Mouse (Mus musculus) heart, embryonic 16.5 days (tissue): Measurements from ENCODE around the gene Rhoa. TPM values are rescaled to one million over a fixed set of nuclear protein-coding genes. Genes with fewer than 3 reads are reported as not detected.
A peak's percentile ranks its signal among the peaks of the same experiment; 100 is the strongest.

Experiments
- ATAC-seq: fragments of 200-750 bp; cut with Nextera tagmentation; replicated peaks from 2 replicates; pipeline ENCODE4 v1.8.0; 2017; ENCODE audit warnings: moderate number of reproducible peaks; ENCODE audit not compliant: insufficient read depth, low FRiP score; ENCODE audit errors: extremely low read depth
- H3K27ac ChIP-seq: fragments of 300-500 bp; sonication (generic); 2 replicates; pipeline ENCODE4 v1.5.1; 2014; ENCODE audit warnings: mild to moderate bottlenecking, low read length, control low read depth, moderate library complexity
- H3K27me3 ChIP-seq: fragments of 300-500 bp; sonication (generic); 2 replicates; pipeline ENCODE4 v1.6.1; 2014; ENCODE audit warnings: low read length, mixed read lengths; ENCODE audit not compliant: control insufficient read depth, insufficient read depth
- H3K36me3 ChIP-seq: fragments of 300-500 bp; sonication (generic); 2 replicates; pipeline ENCODE4 v1.6.1; 2014; ENCODE audit not compliant: control insufficient read depth, insufficient read depth
- H3K4me1 ChIP-seq: fragments of 300-500 bp; sonication (generic); 2 replicates; pipeline ENCODE4 v1.6.1; 2014; ENCODE audit warnings: low read length, mixed read lengths; ENCODE audit not compliant: control insufficient read depth, insufficient read depth
- H3K4me2 ChIP-seq: fragments of 300-500 bp; sonication (generic); 2 replicates; pipeline ENCODE4 v1.6.1; 2014; ENCODE audit warnings: low read depth, mild to moderate bottlenecking, control low read depth, low read length
- H3K4me3 ChIP-seq: fragments of 300-500 bp; sonication (generic); 2 replicates; pipeline ENCODE4 v1.5.1; 2014; ENCODE audit warnings: mild to moderate bottlenecking, control low read depth, low read length
- H3K9ac ChIP-seq: fragments of 300-500 bp; sonication (generic); 2 replicates; pipeline ENCODE4 v1.6.1; 2014; ENCODE audit warnings: low read length, control low read depth
- H3K9me3 ChIP-seq: fragments of 300-500 bp; sonication (generic); replicated peaks from 2 replicates; pipeline ENCODE4 v1.6.1; 2016; ENCODE audit warnings: low read length; ENCODE audit not compliant: control insufficient read depth
- WGBS: fragments of 180-500 bp; shearing (Covaris S2); extraction: QIAGEN DNeasy Blood & Tissue Kit; methylation state at CpG from one replicate; pipeline ENCODE4 v1.1.7; 2014; 5-methylcytosine and 5-hydroxymethylcytosine counted together
- polyA plus RNA-seq: library from polyadenylated mRNA; unstranded; fragments of >200 nt; fragmentation: Nextera tagmentation; extraction: Ambion mirVana; gene quantifications from 2 replicates; pipeline ENCODE4 v1.2.1, GENCODE M21; 2015

The Rhoa gene
- 372 and 444 TPM in 2 replicates for polyA plus RNA-seq

DNA sequence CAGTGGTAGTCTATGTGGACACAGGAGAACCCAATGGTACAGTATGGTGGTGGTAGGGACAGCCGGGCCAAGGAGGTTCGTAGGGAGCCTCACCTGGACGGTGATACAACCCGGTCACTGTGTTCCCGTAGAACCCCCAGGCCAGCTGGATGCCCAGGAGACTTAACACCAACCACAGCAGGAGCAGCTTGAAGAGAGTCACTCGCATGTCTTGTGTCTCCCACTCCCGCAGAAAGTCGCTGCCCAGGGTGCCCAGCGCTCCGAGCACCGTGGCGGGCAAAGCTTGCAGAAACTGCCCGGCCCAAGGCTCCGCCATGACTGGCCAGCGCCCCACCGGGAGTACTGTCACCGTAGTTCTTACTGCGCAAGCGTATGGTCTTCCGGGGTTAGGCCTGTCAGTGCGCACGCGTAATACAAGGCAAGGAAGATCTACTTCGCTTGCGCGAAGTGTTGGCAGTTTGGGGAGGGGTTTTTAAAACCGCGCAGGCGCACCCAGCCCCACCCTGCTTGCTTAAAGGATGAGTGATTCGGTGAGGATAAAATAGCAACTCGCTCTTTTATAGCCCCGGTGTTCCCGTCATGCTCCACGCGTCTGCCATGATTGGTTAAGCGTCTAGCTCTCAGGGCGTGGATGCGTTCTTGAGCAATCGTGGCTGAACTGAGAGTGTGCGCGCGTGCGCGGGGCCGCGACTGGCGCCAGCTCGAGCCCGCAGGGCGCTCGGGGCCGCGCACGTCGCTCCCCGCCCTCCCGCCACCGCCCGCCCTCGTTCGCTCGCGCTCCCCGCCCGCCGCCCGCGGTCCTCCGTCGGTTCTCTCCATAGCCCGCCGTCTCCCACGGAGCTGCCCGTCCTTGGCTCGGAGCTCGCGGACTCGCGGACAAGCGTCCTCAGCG is at the start of gene Rhoa, which contains the start of gene Tcta:
Rhoa (plus strand) TSS at position 501 of the 892 bp plus-strand sequence.
Tcta (minus strand) TSS at position 532 of the 892 bp plus-strand sequence.
- peak within 1 kb of the TSS; percentile 91 for H3K4me3 ChIP-seq
- peaks cover 18% of the 10 kb centered on the region for H3K36me3 ChIP-seq
- H3K9me3 ChIP-seq, result no peaks in the 10 kb centered on the region
- H3K4me1 ChIP-seq, result peaks cover 35% of the 10 kb centered on the region
- peak within 1 kb of the TSS; percentile 99 for H3K9ac ChIP-seq
- peak within 1 kb of the TSS; percentile 100 for H3K27ac ChIP-seq
- under 1% methylated on average over 81 of the region's 81 CpGs for WGBS
- peak; percentile 94 for ATAC-seq
- no peaks in the 10 kb centered on the region for H3K27me3 ChIP-seq
- peak within 1 kb of the TSS; percentile 79 for H3K4me2 ChIP-seq

DNA sequence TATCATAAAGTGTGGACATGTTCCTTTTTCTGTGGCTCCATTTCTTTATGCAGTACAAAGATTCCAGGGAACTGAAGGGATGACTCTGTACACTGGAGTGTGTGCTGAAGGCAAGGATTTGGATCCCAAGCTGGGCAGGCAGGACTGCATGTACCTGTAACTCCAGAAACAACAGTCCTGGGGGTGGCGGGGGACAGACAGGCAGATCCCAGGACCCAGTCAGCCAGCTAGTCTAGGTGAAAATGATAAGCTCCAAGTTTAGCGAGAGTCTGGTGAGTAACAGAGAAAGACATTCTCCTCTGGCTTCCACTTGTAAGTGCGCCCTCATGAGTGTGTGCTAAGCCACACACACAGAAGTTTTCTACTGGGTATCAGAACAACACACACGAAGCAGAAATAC is 45.4 kb upstream of the Rhoa start:
- 40% methylated on average over 4 of the region's 4 CpGs for WGBS
- Histone ChIP-seq H3K4me3 (no peak overlapping the region), H3K4me1 (peaks cover 45% of the 10 kb centered on the region), H3K27me3 (no peaks in the 10 kb centered on the region), H3K4me2 (peak overlapping the region; percentile 92), H3K9ac (no peak overlapping the region), H3K27ac (peak overlapping the region; percentile 33), H3K9me3 (no peaks in the 10 kb centered on the region), H3K36me3 (no peaks in the 10 kb centered on the region)
- ATAC-seq, result no peak

DNA sequence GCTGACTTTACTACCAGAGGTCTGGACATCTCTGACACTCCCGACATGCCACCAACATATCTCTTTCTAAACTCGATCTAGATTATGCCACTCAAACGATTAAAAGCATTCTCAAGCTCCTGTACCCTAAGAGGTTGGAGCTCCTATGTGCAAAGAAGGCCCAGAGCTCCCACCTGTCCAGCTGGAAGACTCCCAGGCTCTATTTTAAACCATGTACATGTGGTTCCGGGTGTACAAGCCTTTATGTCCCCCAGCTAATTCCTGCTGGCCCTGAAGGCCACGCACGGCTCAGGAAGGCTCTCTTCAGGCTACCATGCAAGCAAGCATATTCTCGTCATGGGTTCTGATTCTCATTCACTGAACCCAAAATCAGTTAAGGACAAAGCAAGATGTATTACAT is 44.1 kb upstream of the Rhoa start:
- WGBS, result 42% methylated on average over 7 of the region's 7 CpGs
- Histone ChIP-seq H3K9ac (peak overlapping the region; percentile 96), H3K4me1 (peaks cover 48% of the 10 kb centered on the region), H3K4me3 (peak overlapping the region; percentile 93), H3K27ac (peak overlapping the region; percentile 100), H3K27me3 (no peaks in the 10 kb centered on the region), H3K4me2 (peak overlapping the region; percentile 92), H3K9me3 (no peaks in the 10 kb centered on the region), H3K36me3 (no peaks in the 10 kb centered on the region)
- ATAC-seq, result no peak

DNA sequence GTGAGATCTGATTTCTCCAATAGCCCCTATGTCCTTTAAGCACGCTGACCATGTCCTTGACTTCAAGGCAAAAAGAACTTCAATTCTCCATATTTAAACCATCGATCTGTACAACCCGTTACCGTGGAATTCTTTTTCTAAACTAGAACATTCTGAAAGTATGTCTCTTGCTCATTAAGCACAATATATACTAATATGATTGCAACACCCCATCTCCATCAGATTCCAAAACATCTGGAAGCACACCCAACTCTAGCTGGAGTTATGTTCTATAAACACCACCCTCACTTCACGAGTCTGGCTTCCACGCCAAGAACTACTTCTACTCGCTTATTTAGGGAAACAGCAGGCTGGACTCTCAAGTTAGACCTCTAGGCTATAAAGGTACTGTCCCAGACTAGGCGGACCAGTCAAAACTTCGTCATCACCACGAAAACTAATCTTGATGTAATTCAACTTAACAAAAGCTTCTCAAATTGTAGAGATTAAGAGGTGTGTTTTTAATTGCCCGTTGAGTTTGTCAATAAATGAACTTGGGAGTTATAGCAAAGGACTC is 43.4 kb upstream of the Rhoa start:
- Histone ChIP-seq H3K36me3 (no peaks in the 10 kb centered on the region), H3K4me2 (peak overlapping the region; percentile 92), H3K27me3 (no peaks in the 10 kb centered on the region), H3K27ac (peak overlapping the region; percentile 100), H3K4me1 (peaks cover 46% of the 10 kb centered on the region), H3K9me3 (no peaks in the 10 kb centered on the region), H3K9ac (peak overlapping the region; percentile 96), H3K4me3 (peak overlapping the region; percentile 93)
- no peak for ATAC-seq
- WGBS, result 27% methylated on average over 11 of the region's 11 CpGs

DNA sequence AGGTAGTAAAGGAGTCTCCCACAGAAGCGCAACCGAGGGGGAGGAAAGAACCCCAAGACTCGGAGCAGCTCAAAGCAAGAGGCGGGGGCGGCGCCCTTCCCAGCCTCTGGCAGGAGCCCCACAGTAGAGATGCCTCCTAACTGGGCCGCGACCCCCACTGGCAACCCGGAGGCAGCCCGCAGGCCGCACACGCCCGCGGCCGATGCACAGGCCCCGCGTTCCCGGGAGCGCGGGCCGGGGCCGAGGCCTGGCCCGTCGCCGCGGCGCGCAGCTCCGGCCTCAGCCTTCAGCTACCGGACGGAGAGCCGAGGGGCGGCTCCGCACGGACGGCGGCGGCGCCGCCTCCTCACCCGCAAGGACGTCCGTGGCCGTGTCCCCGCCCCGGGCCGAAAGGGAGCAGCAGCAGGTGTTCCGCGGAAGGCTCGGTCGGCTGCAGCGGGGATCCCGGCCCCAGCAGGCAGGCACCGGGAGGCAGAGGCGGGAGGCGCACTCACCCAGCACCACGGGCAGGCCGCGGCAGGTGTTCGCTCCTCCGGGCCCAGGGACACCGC is 42.7 kb upstream of the Rhoa start:
- peak overlapping the region; percentile 92 for H3K4me2 ChIP-seq
- H3K36me3 ChIP-seq, result no peaks in the 10 kb centered on the region
- H3K27me3 ChIP-seq, result no peaks in the 10 kb centered on the region
- peaks cover 52% of the 10 kb centered on the region for H3K4me1 ChIP-seq
- WGBS, result under 1% methylated on average over 60 of the region's 62 CpGs
- peak overlapping the region; percentile 96 for H3K9ac ChIP-seq
- ATAC-seq, result peak; percentile 33
- H3K4me3 ChIP-seq, result peak overlapping the region; percentile 93
- H3K9me3 ChIP-seq, result no peaks in the 10 kb centered on the region
- peak overlapping the region; percentile 100 for H3K27ac ChIP-seq

DNA sequence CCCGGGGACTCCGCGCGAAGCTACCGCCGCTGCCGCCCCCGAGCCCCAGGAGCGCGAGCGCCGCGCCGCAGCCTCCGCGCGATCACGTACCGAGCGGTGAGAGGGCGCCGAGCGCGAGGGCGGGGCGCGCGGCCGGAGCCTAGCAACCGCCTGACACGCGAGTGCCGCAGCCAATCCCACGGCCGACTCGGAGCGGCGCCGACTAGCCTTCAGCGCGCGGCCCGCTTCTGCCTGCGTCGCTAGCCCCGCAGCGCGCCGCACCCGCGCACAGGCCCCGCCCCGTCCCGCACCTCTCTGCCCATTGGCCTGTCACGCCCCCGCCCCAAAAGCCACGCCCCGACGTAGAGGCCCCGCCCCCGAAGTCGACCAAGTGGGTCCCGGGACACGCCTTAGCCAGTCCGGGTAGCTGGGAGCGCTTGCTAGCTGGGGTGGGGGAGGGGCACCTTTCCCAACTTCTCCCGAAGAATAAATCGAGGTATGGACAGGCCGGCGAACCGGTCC is 42.2 kb upstream of the Rhoa start, which contains the start of gene Dag1:
Dag1 (minus strand) TSS at position 269 of the 501 bp plus-strand sequence.
- peak within 1 kb of the TSS; percentile 93 for H3K4me3 ChIP-seq
- H3K9me3 ChIP-seq, result no peaks in the 10 kb centered on the region
- no peaks in the 10 kb centered on the region for H3K36me3 ChIP-seq
- peaks cover 54% of the 10 kb centered on the region for H3K4me1 ChIP-seq
- under 1% methylated on average over 52 of the region's 71 CpGs for WGBS
- H3K4me2 ChIP-seq, result peak within 1 kb of the TSS; percentile 92
- peak within 1 kb of the TSS; percentile 100 for H3K27ac ChIP-seq
- no peaks in the 10 kb centered on the region for H3K27me3 ChIP-seq
- ATAC-seq, result peak; percentile 94
- H3K9ac ChIP-seq, result peak within 1 kb of the TSS; percentile 96

DNA sequence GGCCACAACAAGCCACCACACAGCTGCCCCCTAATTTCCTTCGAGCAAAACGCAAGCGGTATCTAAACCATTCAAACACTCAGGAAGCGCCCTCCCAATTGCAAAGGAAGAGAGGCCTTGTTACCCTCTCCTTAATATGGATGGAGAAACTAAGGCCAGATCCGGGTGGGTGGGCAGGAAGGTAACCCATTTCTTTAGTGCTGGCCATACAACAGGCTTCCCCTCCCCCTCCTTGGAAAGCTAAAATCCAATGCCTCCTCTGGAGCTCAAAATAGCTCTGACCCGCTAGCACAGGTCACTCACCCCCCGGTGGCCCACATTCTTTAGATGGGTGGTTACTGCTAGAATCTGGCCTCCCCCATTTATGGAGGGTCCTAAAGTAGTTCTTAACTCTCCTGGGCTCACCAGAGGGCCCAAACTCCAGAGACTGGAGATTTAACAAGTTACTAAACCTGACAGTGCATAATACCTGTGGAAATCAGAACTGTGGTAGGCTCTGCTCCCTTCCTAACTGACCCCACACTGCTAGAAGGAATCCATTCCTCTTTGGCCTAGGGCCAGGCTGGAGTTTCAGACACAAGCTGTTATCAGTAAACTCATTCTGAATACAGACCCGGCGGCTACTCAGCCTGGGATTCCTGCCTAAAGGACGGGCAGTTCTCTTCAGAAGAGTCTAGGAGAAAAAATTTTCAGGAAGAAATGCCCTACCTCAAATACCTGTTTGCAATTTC is 41.6 kb upstream of the Rhoa start:
- 5% methylated on average over 10 of the region's 10 CpGs for WGBS
- Histone ChIP-seq H3K4me2 (peak overlapping the region; percentile 92), H3K9me3 (no peaks in the 10 kb centered on the region), H3K27ac (peak overlapping the region; percentile 100), H3K27me3 (no peaks in the 10 kb centered on the region), H3K9ac (peak overlapping the region; percentile 79), H3K36me3 (no peaks in the 10 kb centered on the region), H3K4me1 (peaks cover 49% of the 10 kb centered on the region), H3K4me3 (peak overlapping the region; percentile 93)
- ATAC-seq, result peak; percentile 65

DNA sequence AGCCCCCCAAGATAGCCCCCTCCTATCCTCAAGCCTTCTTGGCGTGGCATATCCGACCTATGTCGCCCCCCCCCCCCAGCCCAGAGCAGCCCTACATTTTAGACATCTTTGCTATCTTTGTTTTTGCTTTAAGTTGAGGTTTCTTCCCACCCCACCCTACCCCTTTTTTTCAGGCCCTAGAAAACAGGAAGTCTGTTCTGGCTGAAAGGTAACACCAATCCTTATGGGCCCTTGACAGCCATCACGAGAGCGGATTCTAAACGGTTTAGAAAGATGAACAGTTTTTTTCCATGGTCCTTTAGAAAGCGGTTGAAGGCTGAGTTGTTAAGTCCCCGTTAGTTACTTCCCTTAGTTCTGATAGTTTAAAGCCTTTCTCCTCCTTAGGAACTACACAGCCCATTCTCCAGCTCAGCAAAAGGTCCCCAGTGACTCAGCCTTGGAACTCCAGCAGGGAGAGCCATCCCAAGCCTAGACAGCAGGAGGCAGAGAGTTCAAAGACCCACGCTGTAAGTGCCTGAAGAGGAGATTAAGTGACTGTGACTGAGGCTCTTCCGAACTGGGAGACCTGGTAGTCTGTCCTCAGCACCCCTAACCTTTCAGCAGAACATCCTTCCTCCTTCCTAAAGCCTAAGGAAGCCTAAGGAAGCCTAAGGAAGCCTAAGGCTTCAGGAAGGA is 39.5 kb upstream of the Rhoa start:
- H3K9me3 ChIP-seq, result no peaks in the 10 kb centered on the region
- no peaks in the 10 kb centered on the region for H3K27me3 ChIP-seq
- H3K27ac ChIP-seq, result peak overlapping the region; percentile 46
- no peaks in the 10 kb centered on the region for H3K36me3 ChIP-seq
- WGBS, result 71% methylated on average over 10 of the region's 10 CpGs
- no peak overlapping the region for H3K4me3 ChIP-seq
- H3K9ac ChIP-seq, result no peak overlapping the region
- H3K4me2 ChIP-seq, result no peak overlapping the region
- peaks cover 40% of the 10 kb centered on the region for H3K4me1 ChIP-seq
- ATAC-seq, result no peak
